Mouse (Mus musculus): Measurements from ENCODE around the gene N4bp2l2.
A peak's percentile ranks its signal among the peaks of the same experiment; 100 is the strongest.
"Not testable (repeated sequence)": the region's sequence is repeated elsewhere in the genome, so short reads cannot be mapped to it uniquely, and the experiment has no call there.

Gene N4bp2l2

DNA sequence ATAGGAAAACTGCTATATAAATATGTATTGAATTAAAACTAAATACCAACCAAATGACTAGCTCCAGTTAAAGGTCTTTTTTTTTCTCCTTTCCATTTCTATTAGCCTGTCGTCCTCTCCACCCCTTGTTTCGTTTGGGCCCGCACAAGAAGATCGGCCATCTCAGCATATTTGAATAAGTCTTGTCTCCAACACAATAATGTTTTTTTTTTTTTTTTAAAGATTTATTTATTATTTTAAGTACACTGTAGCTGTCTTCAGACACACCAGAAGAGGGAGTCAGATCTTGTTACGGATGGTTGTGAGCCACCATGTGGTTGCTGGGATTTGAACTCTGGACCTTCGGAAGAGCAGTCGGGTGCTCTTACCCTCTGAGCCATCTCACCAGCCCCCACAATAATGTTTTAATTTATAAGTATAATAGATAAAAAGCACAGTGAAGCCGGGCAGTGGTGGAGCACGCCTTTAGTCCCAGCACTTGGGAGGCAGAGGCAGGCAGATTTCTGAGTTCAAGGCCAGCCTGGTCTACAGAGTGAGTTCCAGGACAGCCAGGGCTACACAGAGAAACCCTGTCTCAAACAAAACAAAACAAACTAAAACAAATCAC, at the start of gene N4bp2l2:
Gene N4bp2l2 (minus strand): TSS at position 51 of the 607 bp plus-strand sequence.
- not testable (repeated sequence) for DNase-seq (ENCODE audit: low read depth, low spot score)

- DNase-seq (ENCODE audit: low read depth, low spot score): no peak
Measured at GRCm38 (mm10) chr5:150713431-150713830, 47.4 kb upstream of the N4bp2l2 start.

DNA sequence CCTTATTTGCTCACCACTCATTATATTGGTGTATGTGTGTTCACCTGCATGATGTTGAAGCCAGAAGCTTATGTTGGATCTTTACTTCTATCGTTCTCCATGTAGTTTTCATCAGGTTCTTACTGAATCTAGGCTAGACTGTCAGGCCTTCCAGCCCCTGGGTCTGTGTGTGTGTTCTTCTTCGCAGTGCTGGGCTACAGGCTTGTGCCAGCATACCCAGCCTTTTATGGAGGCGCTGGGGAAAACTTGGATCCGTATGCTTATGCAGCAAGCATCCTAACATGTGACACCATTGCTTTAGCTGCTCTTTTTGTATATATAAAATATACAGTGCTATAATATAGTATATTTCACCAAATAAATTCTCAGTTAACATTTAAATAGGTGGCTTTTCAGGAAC, 45.5 kb upstream of the N4bp2l2 start:
- DNase-seq (ENCODE audit: low read depth, low spot score): no peak

GRCm38 (mm10) chr5:150707181-150707580, 41.2 kb upstream of the N4bp2l2 start:
- not testable (repeated sequence) for DNase-seq (ENCODE audit: low read depth, low spot score)

DNA sequence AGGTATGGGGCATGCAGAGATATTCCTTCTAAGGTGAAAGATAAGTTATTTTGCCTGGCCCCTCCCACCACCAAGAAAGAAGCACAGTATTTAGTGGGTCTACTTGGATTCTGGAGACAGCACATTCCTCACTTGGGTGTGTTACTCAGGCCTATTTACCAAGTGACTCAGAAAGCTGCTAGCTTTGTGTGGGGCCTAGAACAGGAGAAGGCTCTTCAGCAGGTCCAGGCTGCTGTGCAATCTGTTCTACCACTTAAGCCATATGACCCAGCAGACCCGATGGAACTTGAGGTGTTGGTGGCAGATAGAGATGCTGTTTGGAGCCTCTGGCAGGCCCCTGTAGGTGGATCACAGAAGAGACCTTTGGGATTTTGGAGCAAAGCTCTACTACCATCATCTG, 40.7 kb upstream of the N4bp2l2 start:
- not testable (repeated sequence) for DNase-seq (ENCODE audit: low read depth, low spot score)

GRCm38 (mm10) chr5:150702714-150703113, 36.7 kb upstream of the N4bp2l2 start:
- DNase-seq (ENCODE audit: low read depth, low spot score): peak; percentile 7

DNA sequence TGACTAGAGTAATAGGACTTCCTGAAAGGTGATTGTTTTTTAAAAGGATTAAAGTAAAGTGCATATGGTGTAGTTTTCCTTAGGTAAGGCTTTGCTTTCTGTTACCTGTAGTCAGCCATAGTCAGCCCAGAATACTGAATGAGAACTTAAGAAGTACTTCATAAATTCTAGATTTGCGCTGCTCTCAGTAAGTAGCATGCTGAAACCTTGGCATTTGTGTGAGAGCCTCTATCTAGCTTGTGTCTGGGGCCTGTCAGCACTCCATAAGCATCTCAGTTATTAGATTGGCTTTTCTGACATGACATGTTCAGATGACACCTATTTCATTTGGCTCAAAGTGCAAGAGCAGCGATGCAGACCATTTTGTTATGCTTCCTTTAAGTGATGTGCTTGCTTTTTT, 27.3 kb upstream of the N4bp2l2 start:
- no peak for DNase-seq (ENCODE audit: low read depth, low spot score)

DNA sequence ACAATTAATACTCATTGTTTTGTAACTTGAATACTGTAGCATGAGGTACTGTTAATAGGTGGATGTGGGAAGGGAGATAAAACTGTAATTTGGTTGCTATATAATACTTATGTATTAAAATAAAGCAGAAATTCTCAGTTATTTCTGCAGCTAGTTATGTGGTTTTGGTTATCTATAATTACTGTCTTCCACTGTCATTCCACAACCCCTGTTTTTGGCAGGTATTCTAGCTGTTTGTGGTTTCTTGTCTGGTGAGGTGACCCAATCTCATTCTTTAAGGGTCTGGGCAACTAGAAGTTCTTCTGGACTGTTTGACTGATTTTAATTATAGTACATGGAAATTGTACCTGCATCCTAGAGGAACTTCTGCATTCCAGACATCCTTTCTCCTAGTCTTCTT, 24.7 kb upstream of the N4bp2l2 start:
- DNase-seq (ENCODE audit: low read depth, low spot score): no peak

- DNase-seq (ENCODE audit: low read depth, low spot score): not testable (repeated sequence)
Measured at GRCm38 (mm10) chr5:150682862-150683261, 16.9 kb upstream of the N4bp2l2 start.

DNA sequence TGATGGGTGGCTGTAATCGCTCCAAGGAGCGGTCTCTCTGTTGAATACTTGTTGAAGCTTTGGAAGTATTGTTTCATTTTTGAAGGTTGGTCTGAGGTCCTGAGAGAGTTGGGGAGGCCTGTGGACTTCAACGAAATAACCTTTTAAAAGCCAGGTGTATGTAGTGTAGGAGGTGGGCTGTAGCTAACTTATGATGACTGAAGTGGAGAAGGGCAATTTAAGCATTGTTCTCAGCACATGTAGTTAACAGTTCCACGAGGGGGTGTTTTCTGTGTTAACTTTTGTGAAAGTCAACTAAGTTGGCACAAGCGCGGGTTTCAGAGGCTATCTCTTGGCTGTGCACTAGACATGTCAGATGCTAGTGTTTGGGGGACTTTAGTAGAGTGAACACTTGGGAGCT, 8.9 kb upstream of the N4bp2l2 start:
- no peak for DNase-seq (ENCODE audit: low read depth, low spot score)

DNA sequence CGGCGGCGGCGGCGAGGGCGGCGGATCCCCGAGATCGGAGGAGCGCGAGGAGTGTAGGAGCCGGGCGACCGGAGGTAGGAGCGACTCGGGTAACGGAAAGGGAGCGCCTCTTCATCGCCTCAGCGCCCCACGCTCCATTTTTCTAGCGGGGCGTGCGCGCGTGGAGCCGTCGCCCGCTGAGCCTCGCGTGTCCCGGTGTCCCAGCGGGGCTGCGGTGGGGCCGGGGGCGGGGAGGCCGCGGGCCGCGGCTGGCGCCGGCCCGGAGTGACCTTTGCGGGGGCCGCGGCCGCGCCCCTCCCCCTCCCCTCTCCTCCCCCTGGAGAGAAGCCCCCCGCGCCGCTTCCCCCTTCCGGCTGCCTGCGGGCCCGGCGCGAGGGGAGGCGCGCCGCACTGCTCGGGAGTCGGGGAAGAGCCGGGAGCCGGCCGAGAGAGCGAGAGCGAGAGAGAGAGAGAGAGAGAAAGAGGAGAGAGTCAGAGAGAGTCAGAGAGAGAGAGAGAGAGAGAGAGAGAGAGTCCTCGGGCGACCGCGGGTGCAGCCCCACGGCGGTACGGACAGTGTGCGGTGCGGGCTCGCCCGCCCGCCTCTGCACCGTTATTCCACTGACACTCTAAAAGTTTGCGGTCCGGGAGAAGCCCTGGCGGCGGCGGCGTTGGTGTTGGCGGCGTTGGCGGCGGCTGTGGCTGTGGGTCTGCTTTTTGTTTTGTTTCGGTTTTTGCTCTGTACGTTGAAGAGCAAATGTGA, 8.1 kb upstream of the N4bp2l2 start:
- peak; percentile 40 for DNase-seq (ENCODE audit: low read depth, low spot score)

GRCm38 (mm10) chr5:150673153-150673835, 7.3 kb upstream of the N4bp2l2 start, which contains the start of gene Pds5b:
TSS of gene Pds5b (plus strand) at chr5:150673739.
- peak; percentile 98 for DNase-seq (ENCODE audit: low read depth, low spot score)

DNA sequence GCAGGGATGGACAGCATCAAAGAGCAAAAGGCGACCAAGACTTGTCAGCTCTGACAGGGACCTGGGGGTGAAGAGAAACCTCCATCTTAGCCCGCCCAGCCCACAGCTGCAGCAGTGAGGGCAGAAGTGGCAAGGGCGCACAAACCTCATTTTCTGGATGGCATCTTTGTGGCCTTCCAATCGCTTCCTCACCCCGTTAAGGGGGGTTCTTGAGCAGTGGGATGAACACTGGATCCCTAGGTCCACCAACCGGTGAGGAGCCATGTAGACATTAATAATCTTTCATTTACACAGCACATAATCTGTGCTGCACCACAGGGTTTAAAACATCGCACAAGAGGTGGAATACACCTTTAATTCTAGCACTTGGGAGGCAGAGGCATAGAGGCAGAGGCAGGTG, 6.4 kb upstream of the N4bp2l2 start:
- no peak for DNase-seq (ENCODE audit: low read depth, low spot score)

- DNase-seq (ENCODE audit: low read depth, low spot score): no peak
Measured at GRCm38 (mm10) chr5:150668731-150669130, 2.7 kb upstream of the N4bp2l2 start.

DNA sequence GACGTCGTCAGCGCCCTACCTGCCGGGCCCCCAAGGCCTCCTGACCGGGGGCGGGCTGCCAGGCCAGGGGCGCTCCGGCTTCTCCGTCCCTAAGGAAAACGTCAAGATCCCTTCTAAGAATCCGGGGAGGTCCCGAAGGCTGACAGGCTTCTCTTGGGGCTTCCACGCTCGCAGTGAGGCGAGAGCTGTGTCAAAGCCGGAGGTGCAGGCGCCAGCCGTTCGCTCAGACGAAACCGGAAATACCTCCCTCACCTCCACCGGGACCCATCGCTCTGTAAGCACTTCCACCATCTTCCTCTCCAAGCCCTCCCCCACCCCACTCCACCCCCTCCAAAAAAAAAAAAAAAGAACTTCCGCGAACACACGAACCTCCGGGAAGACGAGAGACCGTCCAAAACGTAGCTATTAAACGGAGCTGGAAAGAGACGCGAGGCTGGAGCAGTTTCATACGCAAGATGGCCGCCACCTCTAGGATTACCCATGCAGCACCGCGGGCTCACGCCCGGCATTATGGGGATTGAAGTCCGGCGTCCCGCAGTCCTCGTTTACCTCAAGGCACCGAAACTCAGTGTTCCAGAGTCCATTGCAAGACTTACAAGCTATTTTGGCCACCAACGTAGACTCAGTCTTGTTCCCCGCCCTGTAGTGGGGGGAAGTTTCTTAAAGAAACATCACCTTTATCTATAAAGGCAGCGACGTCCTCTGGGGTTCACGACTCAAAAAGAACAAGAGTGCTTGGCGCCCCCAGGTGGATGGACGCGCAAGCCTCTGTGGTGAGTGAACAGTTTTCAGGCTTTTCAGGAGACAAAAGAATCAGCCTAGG, 640 bp downstream of the N4bp2l2 start:
- peak; percentile 99 for DNase-seq (ENCODE audit: low read depth, low spot score)

GRCm38 (mm10) chr5:150664794-150665131, 1.2 kb downstream of the N4bp2l2 start:
- peak; percentile 10 for DNase-seq (ENCODE audit: low read depth, low spot score)

DNA sequence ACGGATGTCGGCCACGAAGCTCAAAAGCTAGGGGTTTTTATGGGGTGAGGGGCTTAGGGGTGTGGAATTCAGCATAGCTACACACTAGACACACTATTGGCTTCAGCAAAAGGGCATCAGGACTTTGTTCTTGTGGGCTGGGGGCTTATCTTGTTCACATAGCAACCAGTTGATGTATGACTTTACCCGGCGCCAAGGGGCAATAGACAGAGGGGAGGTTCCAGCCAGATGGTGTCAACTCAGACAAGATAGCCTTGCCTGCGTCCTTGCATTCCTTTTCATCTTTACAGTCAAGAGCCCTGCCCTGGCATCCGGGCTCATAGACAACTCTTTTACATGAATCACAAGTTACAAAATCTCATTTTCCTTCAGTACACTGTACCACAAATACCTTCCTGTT, 2.1 kb downstream of the N4bp2l2 start:
- DNase-seq (ENCODE audit: low read depth, low spot score): not testable (repeated sequence)

DNA sequence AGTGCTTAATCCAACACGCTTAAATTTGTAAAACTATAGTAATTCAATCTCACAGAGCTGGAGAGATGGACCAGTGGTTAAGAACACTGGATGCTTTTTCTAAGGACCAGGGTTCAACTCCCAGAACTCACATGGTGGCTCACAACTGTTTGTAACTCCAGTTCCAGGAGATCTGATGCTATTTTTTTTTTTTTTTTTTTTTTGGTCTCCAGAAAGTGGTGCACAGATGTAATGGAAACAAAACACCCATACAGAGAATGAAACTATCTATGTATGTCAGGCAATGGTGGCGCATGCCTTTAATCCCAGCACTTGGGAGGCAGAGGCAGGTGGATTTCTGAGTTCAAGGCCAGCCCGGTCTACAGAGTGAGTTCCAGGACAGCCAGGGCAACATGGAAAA, 5.7 kb downstream of the N4bp2l2 start:
- not testable (repeated sequence) for DNase-seq (ENCODE audit: low read depth, low spot score)

DNA sequence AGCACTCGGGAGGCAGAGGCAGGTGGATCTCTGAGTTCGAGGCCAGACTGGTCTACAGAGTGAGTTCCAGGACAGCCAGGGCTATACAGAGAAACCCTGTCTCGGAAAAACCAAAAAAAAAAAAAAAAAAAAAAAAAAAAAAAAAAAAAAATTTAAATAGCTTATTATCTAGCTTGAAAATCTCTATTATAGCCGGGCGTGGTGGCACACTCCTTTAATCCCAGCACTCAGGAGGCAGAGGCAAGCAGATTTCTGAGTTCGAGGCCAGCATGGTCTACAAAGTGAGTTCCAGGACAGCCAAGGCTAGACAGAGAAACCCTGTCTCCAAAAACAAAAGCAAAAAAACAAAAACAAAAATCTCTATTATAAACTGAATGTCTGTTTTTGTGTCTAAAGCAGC, 6.6 kb downstream of the N4bp2l2 start:
- not testable (repeated sequence) for DNase-seq (ENCODE audit: low read depth, low spot score)

DNA sequence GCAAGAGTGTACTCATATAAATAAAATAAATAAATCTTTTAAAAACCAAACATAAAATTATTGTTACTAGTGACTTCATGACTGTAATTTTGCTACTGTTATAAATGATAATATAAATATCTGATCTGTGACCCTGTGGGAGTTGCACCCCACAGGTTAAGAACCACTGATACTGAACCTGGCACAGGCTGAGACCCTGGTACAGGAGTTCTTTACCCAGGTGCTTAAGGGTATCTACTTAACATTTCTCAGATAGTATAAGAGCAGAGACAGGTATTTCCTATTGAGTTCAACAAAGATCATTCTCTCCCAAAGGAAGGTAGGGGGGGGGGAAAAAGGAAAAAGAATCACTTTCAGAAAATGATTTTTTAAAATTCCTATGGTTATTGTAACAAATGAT, 11.4 kb downstream of the N4bp2l2 start:
- no peak for DNase-seq (ENCODE audit: low read depth, low spot score)

- no peak for DNase-seq (ENCODE audit: low read depth, low spot score)
Measured at GRCm38 (mm10) chr5:150652578-150652977, 13.4 kb downstream of the N4bp2l2 start.

- no peak for DNase-seq (ENCODE audit: low read depth, low spot score)
Measured at GRCm38 (mm10) chr5:150644926-150645325, 21.1 kb downstream of the N4bp2l2 start.
